Mouse (Mus musculus) C2C12 (cell line): ENCODE data around the gene Fdx1l. TPM values are rescaled to one million over a fixed set of nuclear protein-coding genes. Genes with fewer than 3 reads are reported as not detected.

Source experiments
- H3K27me3 ChIP-seq: one replicate; pipeline ENCODE4 v1.6.1; 2011; ENCODE audit not compliant: control insufficient read depth, insufficient read depth, insufficient read length
- H3K36me3 ChIP-seq: one replicate; pipeline ENCODE4 v1.6.1; 2011; ENCODE audit not compliant: control insufficient read depth, insufficient read depth
- H3K4me3 ChIP-seq: one replicate; pipeline ENCODE4 v1.5.1; 2011; ENCODE audit warnings: mild to moderate bottlenecking, control low read depth; ENCODE audit not compliant: poor library complexity, insufficient read depth, severe bottlenecking
- H3K79me2 ChIP-seq: one replicate; pipeline ENCODE4 v1.6.1; 2011; ENCODE audit not compliant: control insufficient read depth, insufficient read depth
- H3K79me3 ChIP-seq: one replicate; pipeline ENCODE4 v1.6.1; 2011; ENCODE audit warnings: low read depth, control low read depth
- H3ac ChIP-seq: one replicate; pipeline ENCODE3; 2011; ENCODE audit warnings: low read depth; ENCODE audit not compliant: control insufficient read depth, insufficient read length
- CEBPB ChIP-seq: IDR thresholded peaks from one replicate; pipeline ENCODE4 v1.6.1; 2011; ENCODE audit warnings: low read depth, mild to moderate bottlenecking, control low read depth, moderate library complexity
- CTCF ChIP-seq: IDR thresholded peaks from one replicate; pipeline ENCODE4 v1.5.1; 2011; ENCODE audit not compliant: control insufficient read depth, insufficient read depth, insufficient read length
- FOSL1 ChIP-seq: IDR thresholded peaks from one replicate; pipeline ENCODE4 v1.8.0; 2011; ENCODE audit warnings: mild to moderate bottlenecking, low read length; ENCODE audit not compliant: poor library complexity, insufficient read depth, severe bottlenecking
- MAX ChIP-seq: IDR thresholded peaks from one replicate; pipeline ENCODE4 v1.6.1; 2011; ENCODE audit warnings: mild to moderate bottlenecking, control low read depth
- MYOD1 ChIP-seq: IDR thresholded peaks from one replicate; pipeline ENCODE4 v1.6.1; 2011; ENCODE audit warnings: low read depth; ENCODE audit not compliant: control insufficient read depth, insufficient read length
- MYOG ChIP-seq: IDR thresholded peaks from one replicate; pipeline ENCODE4 v1.6.1; 2011; ENCODE audit not compliant: control insufficient read depth, insufficient read length; ENCODE audit errors: extremely low read depth
- USF1 ChIP-seq: IDR thresholded peaks from one replicate; pipeline ENCODE4 v1.6.1; 2011; ENCODE audit warnings: low read depth, mild to moderate bottlenecking, control low read depth, moderate library complexity
- polyA plus RNA-seq: library from polyadenylated mRNA; unstranded; fragments of >200 nt; fragmentation: generic; extraction: Trizol; gene quantifications from one replicate; pipeline ENCODE4 v1.2.1, GENCODE M21; 2012; ENCODE audit warnings: missing spikeins

Fdx1l gene
- polyA plus RNA-seq, 1 experiment, result 109 TPM

DNA sequence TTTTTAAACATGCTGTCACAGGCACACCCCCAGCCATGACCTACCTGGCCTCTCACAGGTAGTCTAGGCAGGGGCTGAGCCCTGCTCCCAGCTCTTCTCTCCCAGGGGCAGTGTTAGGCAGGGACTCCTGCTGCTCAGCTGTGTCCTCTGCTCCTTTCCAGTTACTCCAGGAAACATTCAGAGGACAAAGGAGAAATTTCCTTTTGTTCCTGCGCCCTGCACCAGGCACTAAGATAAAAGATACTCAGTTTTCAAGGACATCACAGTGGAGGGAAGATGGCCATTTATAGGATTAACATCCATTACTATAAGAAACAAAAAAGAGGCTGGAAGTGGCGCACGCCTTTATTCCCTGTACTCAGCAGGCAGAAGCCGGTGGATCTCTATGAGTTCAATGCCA lies 22.5 kb upstream of the Fdx1l start:
- no peak overlapping the region for H3ac ChIP-seq
- no peaks in the 10 kb centered on the region for H3K36me3 ChIP-seq
- H3K79me2 ChIP-seq, result peaks cover 7% of the 10 kb centered on the region
- no peak overlapping the region for H3K4me3 ChIP-seq
- H3K79me3 ChIP-seq, result peaks cover 8% of the 10 kb centered on the region
- no peaks in the 10 kb centered on the region for H3K27me3 ChIP-seq
- TF ChIP-seq USF1 (no peak), MYOD1 (no peak), MAX (no peak), CEBPB (no peak), FOSL1 (no peak), MYOG (no peak), CTCF (no peak)

DNA sequence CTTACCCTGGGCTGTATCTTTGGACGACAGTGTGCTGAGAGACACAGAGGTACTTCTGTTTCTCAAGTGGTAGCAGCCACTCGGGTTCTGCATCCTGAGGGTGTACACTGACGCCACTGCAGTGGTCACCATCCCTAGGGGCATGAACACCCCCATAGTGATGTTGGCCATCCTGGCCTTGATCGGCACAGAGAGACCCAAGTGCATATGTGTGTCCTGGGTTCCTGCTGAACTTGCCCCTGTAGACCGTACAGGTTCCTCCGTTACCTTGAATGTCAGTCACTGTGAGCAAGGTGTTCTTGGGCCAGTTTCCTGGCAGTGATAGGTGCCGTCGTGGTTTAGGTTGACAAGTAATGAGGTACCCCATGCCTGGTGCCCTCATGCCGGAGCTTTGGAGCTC lies 20.0 kb upstream of the Fdx1l start:
- H3K27me3 ChIP-seq, result no peaks in the 10 kb centered on the region
- TF ChIP-seq FOSL1 (no peak), CEBPB (no peak), MAX (no peak), USF1 (no peak), CTCF (no peak), MYOG (no peak), MYOD1 (no peak)
- peaks cover 32% of the 10 kb centered on the region for H3K79me2 ChIP-seq
- H3K4me3 ChIP-seq, result no peak overlapping the region
- H3K79me3 ChIP-seq, result peaks cover 33% of the 10 kb centered on the region
- no peak overlapping the region for H3ac ChIP-seq
- H3K36me3 ChIP-seq, result peaks cover 15% of the 10 kb centered on the region

- Histone ChIP-seq H3K36me3 (peaks cover 30% of the 10 kb centered on the region), H3K4me3 (peak within 1 kb of the TSS; percentile 72), H3K79me3 (peaks cover 44% of the 10 kb centered on the region), H3ac (peak within 1 kb of the TSS; percentile 69), H3K79me2 (peaks cover 48% of the 10 kb centered on the region), H3K27me3 (no peaks in the 10 kb centered on the region)
- TF ChIP-seq USF1, result no peak
- no peak for TF ChIP-seq MAX
- no peak for TF ChIP-seq CTCF
- no peak for TF ChIP-seq MYOD1
- no peak for TF ChIP-seq FOSL1
- TF ChIP-seq CEBPB, result no peak
- no peak for TF ChIP-seq MYOG
These were observed 18.4 kb upstream of the Fdx1l start, which contains the start of the genes Gm38431 and Raver1 for GRCm38 (mm10) chr9:21091707-21092320. Gene Gm38431 (minus strand): TSS chr9:21091997. Gene Raver1 (minus strand): TSS chr9:21092008.

- Histone ChIP-seq H3K79me2 (peaks cover 55% of the 10 kb centered on the region), H3K36me3 (peaks cover 30% of the 10 kb centered on the region), H3K27me3 (no peaks in the 10 kb centered on the region), H3K4me3 (peak overlapping the region; percentile 72), H3K79me3 (peaks cover 45% of the 10 kb centered on the region), H3ac (peak overlapping the region; percentile 69)
- TF ChIP-seq MYOG (no peak), FOSL1 (no peak), USF1 (no peak), MYOD1 (no peak), CTCF (no peak), MAX (no peak), CEBPB (no peak)
These were observed 17.7 kb upstream of the Fdx1l start for GRCm38 (mm10) chr9:21090972-21091706.

DNA sequence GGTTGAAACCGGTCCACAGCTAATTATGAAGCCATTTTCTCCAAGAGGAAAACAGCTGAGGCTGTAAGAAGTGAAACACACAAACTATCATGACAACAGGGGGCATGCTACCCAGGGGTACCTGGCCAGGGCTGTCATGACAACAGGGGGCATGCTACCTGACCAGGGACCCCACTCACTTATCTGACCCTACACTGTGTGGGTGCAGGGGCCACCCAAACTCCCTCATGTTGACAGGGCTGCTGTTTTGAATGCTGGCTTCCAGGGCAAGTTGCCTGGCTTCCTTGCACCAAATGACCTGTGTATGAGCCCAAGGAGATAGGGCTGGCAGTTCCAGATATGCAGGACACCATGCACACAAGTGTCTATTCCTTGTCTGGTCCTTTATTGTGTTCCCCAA lies 17.1 kb upstream of the Fdx1l start:
- H3ac ChIP-seq, result peak overlapping the region; percentile 53
- H3K27me3 ChIP-seq, result no peaks in the 10 kb centered on the region
- TF ChIP-seq MAX (no peak), CTCF (no peak)
- peaks cover 36% of the 10 kb centered on the region for H3K36me3 ChIP-seq
- peak overlapping the region; percentile 72 for H3K4me3 ChIP-seq
- H3K79me2 ChIP-seq, result peaks cover 61% of the 10 kb centered on the region
- H3K79me3 ChIP-seq, result peaks cover 47% of the 10 kb centered on the region

DNA sequence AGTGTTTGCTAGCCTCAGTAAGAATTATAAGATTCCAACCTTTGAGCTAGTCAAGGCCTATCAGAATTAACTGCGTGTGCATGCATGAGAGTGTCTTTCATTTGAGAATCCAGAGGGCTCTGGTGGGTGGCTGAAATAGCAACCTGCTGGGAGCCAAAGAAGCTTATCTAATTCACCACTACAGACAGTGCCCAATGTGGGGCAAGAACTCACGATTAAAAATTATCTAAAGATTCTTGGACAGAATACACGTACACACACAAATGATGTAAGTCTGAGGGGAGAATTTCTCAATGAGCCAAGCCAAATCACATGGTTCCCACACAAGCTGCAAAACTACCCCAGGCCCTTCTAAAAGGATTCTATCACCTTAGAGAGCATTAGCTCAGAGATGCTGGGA lies 9.9 kb upstream of the Fdx1l start:
- H3K36me3 ChIP-seq, result peaks cover 74% of the 10 kb centered on the region
- TF ChIP-seq USF1, result no peak
- no peak for TF ChIP-seq MYOD1
- TF ChIP-seq CTCF, result no peak
- TF ChIP-seq MYOG, result no peak
- no peak for TF ChIP-seq FOSL1
- TF ChIP-seq MAX, result no peak
- no peak for TF ChIP-seq CEBPB
- no peak overlapping the region for H3ac ChIP-seq
- no peak overlapping the region for H3K4me3 ChIP-seq
- no peaks in the 10 kb centered on the region for H3K27me3 ChIP-seq
- H3K79me2 ChIP-seq, result peaks cover 65% of the 10 kb centered on the region
- peaks cover 24% of the 10 kb centered on the region for H3K79me3 ChIP-seq
